Mouse (Mus musculus): Measurements from ENCODE around the gene Jazf1.
A peak's percentile ranks its signal among the peaks of the same experiment; 100 is the strongest.

Jazf1 gene

DNA sequence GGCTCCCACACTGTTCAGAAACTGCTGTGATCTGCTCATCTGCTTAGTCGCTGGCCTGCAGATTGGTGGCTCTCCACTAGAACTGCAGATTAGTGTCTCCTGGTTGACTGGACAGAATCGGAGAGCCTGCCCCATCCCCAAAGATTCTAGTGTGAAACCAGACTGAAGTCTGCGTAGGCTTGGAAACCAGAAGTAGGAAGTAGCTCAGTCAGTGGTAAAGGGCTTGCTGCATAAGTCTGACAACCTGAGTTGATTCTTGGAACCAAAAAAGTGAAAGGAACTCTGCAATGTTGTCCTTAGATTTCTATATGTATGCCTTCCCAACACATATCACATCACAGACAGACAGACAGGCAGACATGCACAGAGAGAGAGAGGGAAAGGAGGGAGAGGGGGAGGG, 163.3 kb downstream of the Jazf1 start:
- DNase-seq, result no peak

DNA sequence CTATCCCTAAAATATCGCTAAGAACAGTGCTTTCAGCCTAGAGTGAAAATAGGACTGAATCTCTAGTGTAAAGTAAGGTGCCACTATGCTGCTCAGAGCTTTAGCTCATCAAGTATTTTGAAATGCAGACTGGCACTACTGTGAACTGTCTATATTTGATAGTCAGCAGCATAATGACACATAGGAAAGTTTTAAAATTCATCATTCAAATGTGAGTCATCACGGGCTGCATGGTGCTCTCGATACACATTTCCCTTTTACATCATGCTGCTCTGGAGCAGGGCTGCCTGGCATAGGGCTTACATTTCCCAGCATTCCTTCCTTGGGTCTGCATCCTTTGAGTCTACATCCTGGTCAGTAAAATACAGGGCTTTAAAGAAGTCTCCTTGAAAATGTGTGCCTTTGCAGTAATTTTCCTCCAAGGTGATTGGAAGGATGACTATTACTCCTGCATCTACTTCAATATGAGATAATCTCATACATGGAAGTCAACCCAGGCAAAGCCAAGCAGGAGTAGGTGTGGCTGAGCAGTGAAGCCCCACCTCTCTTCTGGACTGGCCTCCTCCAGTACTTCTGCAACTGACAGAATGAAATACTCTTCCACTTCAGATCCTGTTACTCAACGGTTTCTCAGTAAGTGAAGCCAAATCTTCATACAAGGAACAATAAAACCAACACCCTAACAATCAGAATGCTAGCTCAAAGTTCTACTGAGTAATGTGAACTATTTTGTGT, 165.0 kb downstream of the Jazf1 start:
- no peak for DNase-seq

DNA sequence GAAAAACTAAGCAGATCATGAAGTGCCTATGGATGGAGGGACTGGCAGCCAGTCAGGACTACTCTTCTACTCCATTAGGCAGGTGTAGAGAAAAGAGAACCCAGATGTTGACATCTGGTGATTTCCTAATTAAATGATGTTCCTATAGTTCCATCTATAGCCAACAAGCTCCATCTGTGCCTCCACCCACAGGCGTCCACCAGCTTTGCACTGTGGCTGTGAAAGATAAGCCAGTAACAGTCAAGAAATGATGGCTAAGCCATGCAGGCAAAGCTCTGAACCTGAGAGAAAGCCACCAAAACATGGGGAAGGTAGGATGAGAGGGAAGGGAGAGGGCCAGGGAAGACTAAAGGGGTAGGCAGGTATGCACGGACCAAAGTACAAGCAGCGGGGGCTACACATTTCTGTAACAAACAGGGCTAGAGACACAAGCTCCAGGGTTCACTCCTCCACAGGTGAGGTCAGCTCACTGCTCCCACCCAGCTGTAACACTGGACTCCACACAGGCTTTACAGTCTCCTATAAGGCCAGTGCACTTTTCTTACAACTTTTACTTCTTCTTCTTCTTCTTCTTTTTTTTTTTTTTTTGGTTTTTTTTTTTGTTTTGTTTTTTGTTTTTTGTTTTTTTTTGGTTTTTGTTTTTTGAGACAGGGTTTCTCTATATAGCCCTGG, 168.7 kb downstream of the Jazf1 start:
- no peak for DNase-seq

DNA sequence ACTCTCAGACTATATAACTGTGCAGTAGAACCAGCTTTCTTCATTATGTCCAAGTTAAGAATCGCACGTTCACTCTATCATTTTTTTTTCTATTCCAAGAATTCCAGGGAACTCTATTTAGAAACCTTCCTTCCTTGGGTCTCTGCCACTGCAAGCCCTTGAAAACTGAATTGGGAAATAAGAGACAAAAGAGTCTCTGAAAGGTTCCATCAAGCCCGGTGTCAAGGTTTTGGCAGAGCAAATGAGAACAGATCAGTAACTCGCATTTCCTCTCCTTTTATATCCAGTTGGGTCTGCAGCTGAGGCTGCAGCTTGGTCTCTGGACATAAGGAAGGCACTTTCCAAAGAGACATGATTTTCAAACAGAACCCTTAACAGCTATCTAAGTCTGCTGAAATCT, 173.4 kb downstream of the Jazf1 start:
- DNase-seq, result no peak

DNA sequence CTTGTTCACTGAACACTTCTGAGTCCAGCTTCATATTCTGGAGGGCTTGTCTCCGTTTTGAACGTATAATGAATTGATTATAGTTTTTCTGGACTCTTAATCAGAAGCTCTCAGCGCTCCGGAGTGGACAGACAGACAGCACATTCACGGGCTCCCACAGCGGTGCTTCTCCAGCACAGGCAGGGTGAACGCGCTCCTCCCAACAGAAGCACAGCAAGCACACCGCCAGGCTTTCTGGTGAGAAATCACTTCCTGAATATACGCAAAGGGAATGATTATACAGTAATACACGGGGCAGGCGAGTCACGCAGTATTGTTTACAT, 174.0 kb downstream of the Jazf1 start:
- DNase-seq, result no peak

DNA sequence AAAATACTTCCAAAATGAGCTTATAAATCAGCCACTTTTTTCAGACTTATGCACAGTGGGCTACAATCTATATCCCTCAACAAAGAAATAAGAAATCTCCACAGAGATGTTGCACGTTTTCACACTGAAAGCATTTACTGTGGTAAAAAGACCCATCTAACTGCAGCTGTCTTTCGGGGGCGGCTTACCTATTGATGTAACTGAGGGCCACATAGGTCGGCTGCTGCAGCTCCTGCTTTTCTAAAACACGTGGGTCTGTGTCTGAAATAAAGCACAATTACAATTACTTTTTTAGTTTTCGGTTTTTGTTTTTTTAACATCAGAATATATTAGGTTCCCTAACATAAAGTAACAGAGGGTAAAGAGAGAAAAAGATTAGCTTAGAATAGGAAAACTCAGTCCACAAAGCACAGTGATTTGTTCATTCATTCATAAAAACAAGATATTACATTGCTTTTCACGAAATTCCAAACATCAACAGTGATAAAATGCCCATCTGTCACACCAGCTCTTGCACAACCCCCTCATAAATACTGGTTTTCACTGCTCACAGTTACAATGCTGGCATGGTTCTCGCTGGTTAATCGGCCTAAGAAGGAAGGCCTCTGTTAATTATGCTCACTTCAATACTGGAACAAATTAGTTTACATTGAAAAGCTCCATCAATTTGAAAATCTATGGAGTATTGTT, 174.5 kb downstream of the Jazf1 start:
- DNase-seq, result no peak

DNA sequence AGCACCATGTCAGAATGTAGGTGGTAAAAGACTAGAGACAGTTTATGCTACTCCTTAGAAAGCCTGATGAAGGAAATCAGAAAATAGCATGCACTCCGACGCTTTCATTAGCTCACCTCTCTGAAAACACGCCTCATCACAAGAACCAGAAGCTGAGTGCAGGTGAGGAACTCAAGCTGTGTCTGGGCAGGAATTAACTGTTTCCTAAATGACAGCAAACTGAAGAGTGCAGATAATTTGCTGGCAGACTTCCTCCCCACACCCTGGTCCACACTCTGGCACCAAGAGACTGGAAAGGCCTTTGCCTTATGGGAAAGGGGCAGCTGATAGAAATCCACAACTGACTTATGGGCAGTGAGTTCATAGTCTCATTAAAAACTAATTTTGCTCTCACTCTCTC, 175.5 kb downstream of the Jazf1 start:
- DNase-seq, result no peak

DNA sequence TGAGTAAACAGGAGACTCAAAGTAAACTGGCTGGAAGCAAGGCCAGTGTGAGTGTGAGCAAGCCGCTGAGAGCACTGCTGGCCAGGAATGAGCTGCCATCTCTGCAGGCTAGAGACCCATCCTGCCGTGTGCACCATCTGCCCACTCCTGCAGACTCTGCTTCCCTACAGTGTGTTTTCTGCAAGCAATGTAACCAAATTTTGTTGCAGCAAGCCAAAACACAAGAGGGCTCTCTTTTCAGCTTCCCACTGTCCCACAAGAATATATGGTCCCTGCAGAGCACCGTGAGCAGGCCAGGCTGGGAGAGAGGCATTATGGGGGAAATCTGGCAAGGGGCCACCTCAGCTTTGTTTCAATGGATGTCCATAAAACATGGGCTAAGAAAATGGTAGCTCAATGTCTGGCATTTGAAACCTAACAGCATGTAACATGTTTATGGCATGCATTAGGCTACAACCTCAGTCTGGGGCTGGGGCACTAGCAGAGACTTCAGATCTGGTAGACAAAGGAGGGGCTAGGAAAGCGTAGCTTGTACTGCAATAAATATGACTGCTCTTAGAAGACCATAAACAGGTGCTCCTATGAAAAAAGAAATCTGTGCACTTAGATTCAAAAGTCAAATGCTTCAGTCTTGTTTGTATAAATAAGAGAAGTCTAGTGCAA, 180.8 kb downstream of the Jazf1 start:
- no peak for DNase-seq

DNA sequence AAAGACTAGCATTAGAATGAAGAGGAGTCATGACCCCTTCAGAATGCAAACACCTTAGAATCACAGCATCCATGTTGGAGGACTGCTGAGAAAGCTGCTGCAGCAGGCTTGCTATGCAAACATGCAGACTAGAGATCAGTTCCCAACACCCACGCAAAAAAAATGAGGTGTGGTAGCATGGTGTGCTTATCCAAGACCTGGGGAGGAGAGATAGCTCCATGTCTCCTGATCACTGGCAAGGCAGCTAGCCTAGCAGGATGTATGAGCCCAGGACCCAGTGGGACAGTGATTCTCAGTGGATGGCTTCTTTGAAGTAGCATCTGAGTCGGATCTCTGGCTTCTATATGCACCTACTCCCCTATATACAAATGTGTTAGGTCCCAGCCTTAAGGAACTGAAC, 184.7 kb downstream of the Jazf1 start:
- no peak for DNase-seq

DNA sequence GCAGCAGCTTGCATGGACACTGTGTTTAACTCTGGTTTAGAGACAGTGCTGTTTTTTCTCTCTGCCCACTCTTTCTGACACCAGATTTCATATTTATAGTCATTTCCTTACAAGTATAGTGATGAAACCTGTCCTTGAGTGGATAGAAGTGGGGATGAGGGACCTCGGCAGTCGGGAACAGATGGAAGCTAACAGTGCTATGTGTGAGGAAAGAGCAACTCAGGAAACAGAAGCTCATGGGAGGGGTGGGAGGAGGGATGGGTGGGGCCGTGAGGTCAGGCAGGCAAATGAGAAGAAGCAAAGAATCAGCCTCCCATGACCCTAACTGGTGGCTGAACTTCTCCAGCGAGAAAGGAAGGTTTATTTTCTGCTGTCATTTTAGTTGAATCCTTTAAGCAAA, 191.3 kb downstream of the Jazf1 start:
- DNase-seq, result no peak

DNA sequence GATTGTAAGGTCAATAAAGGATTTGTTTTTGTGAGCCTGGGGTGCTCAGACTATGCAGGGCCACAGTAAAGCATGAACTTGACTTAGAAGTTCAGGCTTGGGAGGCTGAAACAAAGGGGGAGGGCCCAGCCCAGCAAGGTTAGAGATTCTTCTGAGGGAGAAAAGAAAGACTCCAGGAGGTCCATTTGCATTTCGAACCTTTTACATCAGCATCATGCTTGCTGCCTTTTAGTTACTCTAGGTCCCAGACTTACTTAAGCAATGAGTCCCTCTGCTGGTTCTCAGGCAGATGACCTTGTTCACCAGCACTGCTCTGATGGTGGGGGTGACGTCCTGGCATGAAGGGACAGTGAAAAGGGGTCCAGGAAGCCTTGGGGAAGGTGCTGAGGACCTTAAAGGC, 197.1 kb downstream of the Jazf1 start:
- DNase-seq, result no peak

DNA sequence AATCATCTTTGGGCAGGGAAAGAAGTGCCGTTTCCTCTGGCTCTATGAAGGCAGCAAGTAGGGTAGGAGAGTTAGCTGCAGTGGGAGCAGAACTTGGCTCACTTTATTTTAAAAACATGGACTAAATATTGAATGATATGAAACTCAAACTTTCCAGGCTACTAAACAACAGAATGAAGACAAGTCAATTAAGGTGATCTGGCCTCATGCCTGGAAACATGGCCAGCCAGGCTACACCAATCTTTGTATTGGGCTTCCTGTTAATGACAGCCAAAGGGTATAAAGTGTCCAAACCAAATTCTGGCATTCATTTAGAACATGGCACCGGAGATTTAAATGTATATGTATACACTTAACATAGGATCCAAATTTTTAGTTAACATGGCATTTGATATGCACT, 199.2 kb downstream of the Jazf1 start:
- DNase-seq, result no peak

DNA sequence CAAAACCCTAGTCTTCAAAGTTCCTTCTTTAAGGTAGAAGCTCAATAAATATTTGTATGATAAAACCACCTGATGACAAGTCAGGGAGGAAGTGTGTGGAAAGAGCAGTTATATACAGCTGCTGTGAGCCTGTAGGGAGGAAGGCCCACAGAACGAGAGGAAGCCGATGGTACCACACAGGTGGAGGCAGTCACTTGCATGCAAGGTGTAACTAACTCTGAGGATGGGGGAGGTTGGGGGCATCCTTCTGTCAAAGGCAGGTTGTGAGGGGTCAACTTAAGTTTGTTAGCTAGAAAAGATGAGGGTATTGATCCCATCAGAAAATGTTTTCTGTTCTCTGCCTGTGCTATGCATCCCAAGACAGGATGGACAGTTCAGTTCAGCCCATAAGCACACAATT, 200.1 kb downstream of the Jazf1 start:
- no peak for DNase-seq

DNA sequence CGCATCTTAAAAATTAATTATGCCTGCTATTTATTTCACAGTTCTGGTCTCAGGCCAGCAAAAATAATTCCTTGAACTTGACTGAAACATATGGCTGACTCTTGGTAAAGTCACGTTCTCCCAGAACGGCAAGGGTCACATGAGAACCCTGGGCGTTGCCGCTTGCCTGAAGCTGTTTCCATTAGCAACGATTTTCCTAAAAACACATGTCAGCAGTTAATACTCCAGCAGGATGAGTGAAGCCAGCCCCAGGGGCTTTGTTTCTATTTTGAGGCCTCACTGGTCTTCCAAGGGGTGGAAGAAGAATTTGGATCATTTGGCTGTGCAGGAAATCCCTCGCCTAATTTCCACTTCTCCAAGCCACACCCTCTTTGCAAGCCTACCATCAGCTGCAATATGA, 206.5 kb downstream of the Jazf1 start:
- no peak for DNase-seq

DNA sequence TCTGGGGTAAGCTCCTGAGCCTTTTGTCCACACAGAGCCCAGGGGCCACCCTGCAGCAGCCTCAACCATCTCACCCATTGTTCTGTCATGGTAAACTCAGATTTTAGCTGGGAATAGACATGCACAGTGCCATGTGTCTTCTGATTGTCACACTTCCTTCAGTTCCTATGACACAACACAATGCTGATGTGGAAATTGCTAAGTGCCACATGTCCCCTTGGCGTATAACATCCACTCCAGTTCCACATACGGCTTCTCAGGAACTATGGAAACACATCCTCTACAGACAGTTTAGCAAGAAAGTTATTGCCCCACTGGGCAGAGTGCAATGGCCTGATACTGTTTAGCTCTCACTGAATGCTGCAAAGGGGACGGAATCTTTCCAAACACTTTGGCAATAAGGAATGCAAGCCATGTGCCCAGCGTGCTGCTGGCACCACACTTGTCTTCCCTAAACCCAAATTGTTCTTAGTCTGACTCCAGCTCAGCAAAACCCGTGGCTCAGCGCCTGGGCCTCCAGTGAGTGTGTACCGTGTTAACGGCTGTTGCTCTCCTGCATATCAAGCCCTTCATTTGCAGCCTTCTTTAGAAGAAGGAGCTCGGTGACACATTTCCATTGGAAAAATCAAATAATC, 207.1 kb downstream of the Jazf1 start:
- peak; percentile 44 for DNase-seq

DNA sequence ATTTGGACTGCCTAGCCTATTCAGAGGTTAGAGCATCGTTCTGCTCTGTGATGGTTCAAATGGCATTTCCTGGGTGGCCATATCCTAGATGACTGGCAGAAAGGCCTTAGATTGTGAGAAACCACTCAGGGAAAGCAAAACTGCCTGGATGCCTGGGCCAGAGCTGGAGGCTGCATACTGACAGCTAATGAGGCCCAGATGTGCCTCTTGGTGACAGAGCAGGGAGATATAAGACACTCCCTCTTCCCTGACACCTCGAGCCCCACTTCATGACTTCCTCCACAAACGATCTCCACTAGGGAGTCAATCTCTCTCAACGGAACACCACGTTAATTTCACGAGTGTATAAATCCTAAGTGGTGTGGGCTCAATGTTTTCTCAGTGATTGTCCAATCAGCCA, 207.7 kb downstream of the Jazf1 start:
- no peak for DNase-seq

DNA sequence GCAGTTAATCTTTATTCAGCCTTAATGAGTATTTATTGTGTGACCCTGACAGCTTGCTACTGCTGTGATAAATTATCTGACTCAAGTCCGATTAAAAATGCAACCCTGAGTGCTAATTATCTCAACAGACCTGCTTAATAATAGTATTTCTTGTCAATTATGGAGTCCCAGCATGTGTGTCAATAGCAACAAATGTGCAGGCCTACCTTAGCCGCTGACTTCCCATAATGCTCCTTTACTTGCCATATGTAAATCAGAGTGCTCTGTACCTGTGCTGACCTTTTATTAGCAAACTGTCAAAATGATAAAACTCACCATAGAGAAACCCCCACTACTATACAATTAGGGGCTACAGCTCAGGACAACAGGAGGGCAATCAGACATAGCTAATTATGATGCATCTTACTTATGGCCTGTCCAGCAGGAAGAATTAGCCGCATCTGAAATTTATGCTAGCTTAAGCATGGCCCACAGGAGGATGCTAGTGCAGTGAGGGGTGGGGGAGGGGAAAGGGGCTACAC, 209.5 kb downstream of the Jazf1 start:
- no peak for DNase-seq

DNA sequence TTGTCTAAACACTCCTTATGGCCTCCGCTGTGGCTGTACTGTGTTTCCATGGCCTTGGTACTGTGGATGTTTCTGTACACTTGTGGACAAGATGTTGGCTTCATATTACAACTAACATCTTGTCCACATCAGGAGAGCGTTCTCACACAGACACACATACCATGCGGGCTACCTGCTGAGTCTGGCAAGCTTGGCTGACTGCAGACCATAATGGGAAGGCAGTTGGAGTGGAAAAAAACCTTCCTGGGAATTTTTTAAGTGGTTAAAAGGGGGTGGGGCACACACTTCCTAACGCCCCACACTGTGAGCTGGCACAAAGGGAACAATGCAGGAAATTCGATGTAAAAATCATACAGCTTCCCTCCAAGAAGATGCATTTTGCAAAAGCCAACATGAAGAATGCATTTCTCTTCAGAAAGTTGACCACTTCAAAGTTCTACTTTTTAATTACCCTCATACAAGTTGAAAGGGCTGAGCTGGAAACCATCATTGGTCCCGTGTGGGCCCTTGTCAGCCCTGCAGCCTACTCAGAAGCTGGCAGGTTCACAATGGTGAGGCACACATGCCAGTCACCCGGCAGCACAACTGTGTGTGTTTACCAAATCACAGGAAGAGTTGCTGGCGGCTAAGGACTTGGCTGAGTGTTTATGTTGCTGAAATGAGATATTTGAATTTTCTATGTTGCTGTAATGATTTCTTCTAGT, 215.9 kb downstream of the Jazf1 start:
- no peak for DNase-seq

DNA sequence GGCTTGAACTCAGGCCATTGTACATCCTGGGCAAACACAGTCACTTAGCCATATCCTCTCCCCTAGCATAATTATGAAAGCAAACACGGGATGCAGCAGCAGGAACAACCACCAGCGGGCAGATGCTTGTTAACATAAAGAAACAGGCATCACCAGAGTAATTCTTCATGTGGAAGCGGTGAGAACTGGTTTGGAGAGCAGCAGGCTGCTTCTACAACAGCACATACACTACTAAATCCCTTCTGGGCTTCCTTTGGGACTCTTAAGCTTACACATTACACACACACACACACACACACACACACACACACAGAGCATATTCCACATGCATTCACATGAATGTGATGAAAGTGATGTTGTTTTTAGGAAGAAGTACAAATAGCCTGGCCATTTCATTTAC, 216.5 kb downstream of the Jazf1 start:
- DNase-seq, result no peak

DNA sequence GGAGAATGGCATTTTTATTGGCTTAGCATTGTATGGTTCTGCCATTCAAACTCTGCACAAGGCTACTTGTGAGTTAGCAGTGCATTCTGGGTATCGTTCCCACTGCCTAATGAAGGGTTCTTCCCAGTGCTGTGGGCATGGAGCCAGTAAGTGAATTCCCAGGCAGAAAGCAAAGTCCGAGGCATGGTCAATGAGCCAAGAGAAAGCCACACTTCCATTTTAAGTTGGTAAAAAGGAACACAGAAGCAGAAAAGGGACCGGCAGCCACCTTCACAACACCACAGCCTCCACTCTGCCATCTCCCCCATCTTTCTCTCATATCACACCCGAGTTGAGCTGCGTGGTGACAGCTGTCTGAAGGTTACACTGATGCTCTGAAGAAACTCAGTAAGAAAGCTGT, 217.4 kb downstream of the Jazf1 start:
- peak; percentile 35 for DNase-seq

DNA sequence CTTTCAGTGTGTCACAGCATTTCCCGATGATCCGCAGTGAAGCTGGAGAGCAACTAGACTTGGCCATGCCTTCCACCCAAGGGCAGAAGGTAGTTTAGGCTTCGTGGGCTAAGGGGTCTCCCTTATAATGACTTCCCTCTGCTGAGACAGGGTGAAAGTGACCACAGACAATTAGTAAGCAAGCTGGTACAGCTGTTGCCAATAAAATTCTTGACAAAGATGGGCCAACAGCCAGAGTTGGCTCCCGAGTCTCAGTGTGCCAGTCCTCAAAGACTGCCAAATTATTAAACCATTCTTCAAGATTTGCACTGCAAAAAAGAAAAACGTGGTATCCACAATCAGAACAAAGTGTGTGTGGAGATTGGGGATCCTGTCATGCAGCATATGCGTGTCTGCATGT, 220.2 kb downstream of the Jazf1 start:
- DNase-seq, result no peak

DNA sequence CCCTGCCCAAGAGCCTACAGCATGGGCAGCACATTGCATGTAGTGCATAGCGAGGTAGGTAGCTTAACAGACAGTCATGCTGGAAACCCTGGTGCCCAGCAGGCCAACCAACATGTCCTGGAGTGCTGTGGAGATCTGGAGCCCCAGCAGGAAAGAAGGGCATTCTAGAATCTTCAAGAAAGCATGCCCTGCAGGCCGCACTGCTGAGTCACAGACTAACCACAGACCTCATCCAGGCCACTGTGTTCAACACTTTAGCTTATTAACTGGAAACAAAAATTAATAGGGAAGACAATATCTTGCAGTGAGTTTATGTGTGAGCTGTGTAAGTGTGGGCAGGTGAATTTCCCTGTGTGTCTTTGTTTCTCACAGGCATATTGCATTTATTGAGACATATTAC, 222.1 kb downstream of the Jazf1 start:
- DNase-seq, result no peak

DNA sequence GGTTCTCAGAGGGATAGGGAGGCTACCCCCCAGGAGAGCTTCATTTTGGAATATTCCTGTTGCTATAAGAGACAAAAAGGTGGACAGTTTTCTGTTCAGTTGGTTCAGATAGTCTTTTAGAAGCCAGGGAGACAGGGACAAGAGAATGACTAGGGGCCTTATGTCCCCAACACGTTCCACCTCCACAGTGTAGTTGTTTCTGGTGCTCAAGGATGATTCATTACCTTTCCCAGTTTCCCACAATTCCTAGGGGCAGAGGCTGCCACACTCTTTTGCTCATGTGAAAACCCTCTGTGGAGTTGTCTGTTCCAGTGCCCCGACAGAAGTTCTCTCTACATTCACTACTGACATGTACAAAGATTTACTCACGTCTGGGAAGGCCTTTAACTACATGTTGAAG, 223.7 kb downstream of the Jazf1 start:
- no peak for DNase-seq

All from right cerebral cortex, postnatal 4 days (tissue).